Mouse (Mus musculus) granulocyte monocyte progenitor cell, adult 5-6 weeks (primary cell): ENCODE results near the gene Ces1f. TPM values are rescaled to one million over a fixed set of nuclear protein-coding genes. Genes with fewer than 3 reads are reported as not detected.

Experiments
- ATAC-seq: replicated peaks from 2 replicates; pipeline ENCODE4 v1.8.0; 2016; ENCODE audit warnings: mild to moderate bottlenecking, moderate TSS enrichment, inconsistent platforms; ENCODE audit not compliant: poor library complexity, severe bottlenecking
- total RNA-seq, 2 experiments: library from RNA; stranded (forward) in 1 of 2; stranded (reverse) in 1 of 2; fragments of 200-712, 200-1000 nt in 1 of 2; fragments of >200 nt in 1 of 2; fragmentation: Nextera tagmentation in 1 of 2; gene quantifications; 2 replicates each; pipeline ENCODE4 v1.2.3; 2014 to 2017

Ces1f gene
- total RNA-seq, 2 experiments from 2014 or later = not detected

GRCm38 (mm10) chr8:93217375-93217774 is 62.2 kb downstream of the Ces1f start:
- no peak for ATAC-seq

GRCm38 (mm10) chr8:93211091-93211490 is 68.5 kb downstream of the Ces1f start:
- ATAC-seq = no peak

Other genes starting within 250 kb of the Ces1f start
- gene Ces1a, start 231.6 kb downstream of the Ces1f start, total RNA-seq (2014; fragmentation: Nextera tagmentation) = not detected in 2 replicates
- not detected in 2 replicates for gene Ces1a, start 231.6 kb downstream of the Ces1f start, total RNA-seq (2017)
- not detected in 2 replicates for gene Ces1b, start 199.7 kb downstream of the Ces1f start, total RNA-seq (2014; fragmentation: Nextera tagmentation)
- gene Ces1b, start 199.7 kb downstream of the Ces1f start, total RNA-seq (2017) = not detected in 2 replicates
- not detected in 2 replicates for gene Ces1c, start 148.5 kb downstream of the Ces1f start, total RNA-seq (2014; fragmentation: Nextera tagmentation)
- gene Ces1c, start 148.5 kb downstream of the Ces1f start, total RNA-seq (2017) = not detected in 2 replicates
- not detected in 2 replicates for gene Ces1d, start 81.9 kb downstream of the Ces1f start, total RNA-seq (2014; fragmentation: Nextera tagmentation)
- 4.0 TPM in 1 of 2 replicates, not detected in the other for gene Ces1d, start 81.9 kb downstream of the Ces1f start, total RNA-seq (2017)
- not detected in 2 replicates for gene Ces1e, start 50.1 kb downstream of the Ces1f start, total RNA-seq (2014; fragmentation: Nextera tagmentation)
- not detected in 2 replicates for gene Ces1e, start 50.1 kb downstream of the Ces1f start, total RNA-seq (2017)
- not detected in 2 replicates for gene Ces1g, start 57.6 kb upstream of the Ces1f start, total RNA-seq (2014; fragmentation: Nextera tagmentation)
- gene Ces1g, start 57.6 kb upstream of the Ces1f start, total RNA-seq (2017) = not detected in 2 replicates
- gene Ces1h, start 100.0 kb upstream of the Ces1f start, total RNA-seq (2014; fragmentation: Nextera tagmentation) = not detected in 2 replicates
- not detected in 2 replicates for gene Ces1h, start 100.0 kb upstream of the Ces1f start, total RNA-seq (2017)